Mouse (Mus musculus): ENCODE results near the gene Prr29.

DNA sequence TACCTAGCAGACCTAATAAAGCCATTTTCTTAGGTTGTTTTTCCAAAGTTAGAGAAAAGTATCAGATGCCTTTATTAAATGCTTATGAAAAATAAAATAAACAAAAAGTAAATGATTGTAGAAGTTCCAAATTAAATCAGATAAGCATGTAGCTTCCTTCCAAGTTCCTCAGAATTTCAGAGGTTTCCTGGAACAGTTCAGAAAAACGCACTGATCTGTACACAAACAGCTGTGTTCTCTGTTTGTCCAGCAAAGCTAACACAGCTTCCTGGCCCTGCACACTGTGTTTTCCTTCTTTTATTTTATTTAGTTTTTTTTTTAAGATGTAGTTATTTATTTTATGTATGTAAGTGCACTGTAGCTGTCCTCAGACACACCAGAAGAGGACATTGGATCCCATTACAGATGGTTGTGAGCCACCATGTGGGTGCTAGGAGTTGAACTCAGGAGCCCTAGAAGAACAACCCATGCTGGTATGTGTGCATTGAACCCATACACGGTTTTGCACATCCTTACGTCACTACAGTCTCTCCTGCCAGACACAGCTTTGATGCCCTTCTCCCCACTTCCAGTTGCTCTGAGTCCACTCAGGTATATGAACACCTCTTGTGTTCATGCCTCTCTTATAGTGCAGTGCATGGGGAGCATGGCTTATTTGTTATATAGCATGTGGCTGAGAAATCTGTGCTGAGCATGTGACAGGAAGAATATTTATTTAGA lies 47.5 kb downstream of the Prr29 start:
- TF ChIP-seq POLR2A (IDR thresholded peaks at IDR 0.05; ENCODE audit: insufficient read depth, low read depth, low read length) (no peak), EP300 (IDR thresholded peaks at IDR 0.05; ENCODE audit: insufficient read depth, low read depth, low read length) (no peak)
